Mouse (Mus musculus) limb, embryonic 12.5 days (tissue): ENCODE measurements around the gene Olfr1451. TPM values are rescaled to one million over a fixed set of nuclear protein-coding genes. Genes with fewer than 3 reads are reported as not detected.
"Not testable (repeated sequence)": the region's sequence is repeated elsewhere in the genome, so short reads cannot be mapped to it uniquely, and the experiment has no call there.

Source experiments
- ATAC-seq: fragments of 200-750 bp; cut with Nextera tagmentation; 2 replicates; pipeline ENCODE4 v1.8.0; 2017; ENCODE audit warnings: low read depth, moderate TSS enrichment; ENCODE audit not compliant: insufficient number of reproducible peaks, insufficient read depth, low FRiP score, low TSS enrichment
- H3K27ac ChIP-seq: fragments of 300-500 bp; sonication (generic); 2 replicates; pipeline ENCODE4 v1.5.1; 2016; ENCODE audit warnings: mild to moderate bottlenecking, moderate library complexity
- H3K27me3 ChIP-seq: fragments of 300-500 bp; sonication (generic); 2 replicates; pipeline ENCODE4 v1.6.1; 2016; ENCODE audit warnings: mild to moderate bottlenecking, moderate library complexity
- H3K36me3 ChIP-seq: fragments of 300-500 bp; sonication (generic); 2 replicates; pipeline ENCODE4 v1.6.1; 2016; ENCODE audit warnings: mild to moderate bottlenecking, moderate library complexity
- H3K4me1 ChIP-seq: fragments of 300-500 bp; sonication (generic); replicated peaks from 2 replicates; pipeline ENCODE4 v1.6.1; 2016
- H3K4me2 ChIP-seq: fragments of 300-500 bp; sonication (generic); 2 replicates; pipeline ENCODE4 v1.6.1; 2016; ENCODE audit warnings: mild to moderate bottlenecking, moderate library complexity
- H3K4me3 ChIP-seq: fragments of 300-500 bp; sonication (generic); replicated peaks from 2 replicates; pipeline ENCODE4 v1.5.1; 2016; ENCODE audit warnings: mild to moderate bottlenecking
- H3K9ac ChIP-seq: fragments of 300-500 bp; sonication (generic); replicated peaks from 2 replicates; pipeline ENCODE4 v1.6.1; 2016; ENCODE audit warnings: mild to moderate bottlenecking, moderate library complexity
- H3K9me3 ChIP-seq: fragments of 300-500 bp; sonication (generic); 2 replicates; pipeline ENCODE4 v1.6.1; 2016; ENCODE audit warnings: mild to moderate bottlenecking, moderate library complexity
- WGBS: fragments of 180-500 bp; shearing (Covaris S2); methylation state at CpG from one replicate; pipeline ENCODE4 v1.1.7; 2016; 5-methylcytosine and 5-hydroxymethylcytosine counted together
- polyA plus RNA-seq: library from polyadenylated mRNA; unstranded; fragments of >200 nt; fragmentation: Nextera tagmentation; extraction: Ambion mirVana; gene quantifications from 2 replicates; pipeline ENCODE4 v1.2.1, GENCODE M21; 2016

The Olfr1451 gene
- not detected in 2 replicates for polyA plus RNA-seq

DNA sequence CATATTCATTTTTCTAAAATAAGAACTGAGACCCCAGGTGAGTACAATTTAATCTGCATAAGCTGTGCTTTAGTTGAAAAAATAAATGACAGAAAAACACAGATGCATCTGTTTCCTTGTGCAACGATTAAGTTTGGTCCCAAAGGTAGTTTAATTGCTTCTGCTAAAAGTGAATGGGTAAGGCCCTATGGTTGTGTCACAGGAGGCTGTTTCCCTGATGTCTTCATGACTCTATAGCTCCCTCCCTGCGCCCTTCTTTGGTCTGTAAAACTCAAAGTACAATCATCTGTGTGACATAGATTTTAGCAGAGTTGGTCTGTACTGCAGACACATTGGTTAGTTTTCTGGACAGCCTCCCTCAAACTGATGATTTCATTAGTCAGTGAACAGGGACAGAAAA lies at the start of gene Olfr1451:
TSS of gene Olfr1451 (plus strand) at position 301 of the 400 bp plus-strand sequence.
- H3K36me3 ChIP-seq = no peaks in the 10 kb centered on the region
- no peak within 1 kb of the TSS for H3K27ac ChIP-seq
- H3K4me3 ChIP-seq = no peak within 1 kb of the TSS
- H3K27me3 ChIP-seq = no peaks in the 10 kb centered on the region
- ATAC-seq = no peak
- no peak within 1 kb of the TSS for H3K9ac ChIP-seq
- H3K4me2 ChIP-seq = no peak within 1 kb of the TSS
- WGBS = 71% methylated on average over 2 of the region's 2 CpGs
- H3K4me1 ChIP-seq = no peaks in the 10 kb centered on the region
- H3K9me3 ChIP-seq = peaks cover 16% of the 10 kb centered on the region

DNA sequence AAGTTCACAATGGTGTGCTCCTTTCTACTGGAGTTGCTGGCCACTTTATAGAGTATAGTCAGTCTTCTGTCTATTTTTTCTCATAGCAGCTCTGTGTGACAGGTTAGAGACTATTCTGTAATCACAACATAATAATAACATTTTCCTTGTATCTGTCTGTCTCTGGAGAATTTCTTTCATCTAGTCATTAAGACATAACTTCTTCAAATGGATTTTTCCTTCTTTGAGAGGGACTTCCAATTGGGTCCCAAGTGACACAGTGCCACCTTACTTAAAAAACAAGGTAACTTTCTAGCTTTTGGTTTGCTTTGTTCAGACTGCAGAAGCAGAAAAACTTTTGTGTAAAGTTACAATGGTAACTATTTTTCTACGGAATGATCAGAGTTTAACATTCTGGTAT lies 44.9 kb upstream of the Olfr1451 start, which contains the start of gene Olfr1450:
TSS of gene Olfr1450 (plus strand) at position 301 of the 400 bp plus-strand sequence.
- Histone ChIP-seq H3K4me2 (no peak within 1 kb of the TSS), H3K27me3 (no peaks in the 10 kb centered on the region), H3K36me3 (no peaks in the 10 kb centered on the region), H3K27ac (no peak within 1 kb of the TSS), H3K4me3 (no peak within 1 kb of the TSS), H3K9me3 (peaks cover 13% of the 10 kb centered on the region), H3K9ac (no peak within 1 kb of the TSS), H3K4me1 (no peaks in the 10 kb centered on the region)
- WGBS = 92% methylated on average over 1 of the region's 1 CpGs
- ATAC-seq = no peak

DNA sequence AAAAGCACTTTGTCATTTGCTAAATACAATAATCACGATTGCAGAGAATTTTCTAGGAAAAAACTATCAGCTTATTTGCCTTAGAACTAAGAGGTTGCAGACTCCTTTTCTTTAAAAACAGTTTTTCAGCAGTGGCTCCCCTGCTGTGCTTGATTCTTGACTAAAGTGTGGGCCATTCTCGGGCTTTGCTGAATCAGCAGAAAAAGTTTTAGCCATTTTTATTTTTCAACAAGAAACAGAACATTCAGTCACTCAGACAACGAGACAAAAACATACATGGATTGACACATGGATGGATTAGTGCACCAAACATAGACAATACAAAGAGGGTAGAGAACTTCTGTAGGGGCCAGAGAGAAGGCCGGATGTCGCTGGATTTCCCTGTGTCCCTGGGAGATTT lies 24.7 kb upstream of the Olfr1451 start:
- not testable (repeated sequence) for H3K4me2 ChIP-seq, H3K9ac ChIP-seq, H3K27me3 ChIP-seq, H3K4me1 ChIP-seq, H3K36me3 ChIP-seq, H3K4me3 ChIP-seq, H3K27ac ChIP-seq, ATAC-seq
- 86% methylated on average over 5 of the region's 5 CpGs for WGBS
- H3K9me3 ChIP-seq = peaks cover 18% of the 10 kb centered on the region

DNA sequence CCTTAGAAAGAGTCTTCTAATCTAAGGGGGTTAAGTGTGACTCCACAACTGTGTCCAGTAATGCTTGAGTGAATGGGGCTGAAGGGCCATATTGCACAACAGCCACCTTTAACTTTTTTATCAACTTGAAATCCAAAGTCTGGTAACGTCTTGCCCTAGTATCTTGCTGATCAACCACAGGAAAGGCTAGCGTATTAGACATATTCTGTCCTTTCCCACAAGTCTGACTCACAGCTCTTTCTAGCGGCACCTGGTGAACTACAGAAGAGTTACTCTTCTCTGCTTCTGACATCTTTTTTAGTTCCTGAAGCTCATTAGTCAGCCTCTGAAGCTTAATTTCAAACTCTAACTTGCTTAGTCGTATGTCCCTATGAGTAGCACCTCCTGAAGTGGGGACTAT lies 2.5 kb upstream of the Olfr1451 start:
- not testable (repeated sequence) for H3K4me1 ChIP-seq, H3K9ac ChIP-seq, ATAC-seq, H3K27me3 ChIP-seq, H3K4me2 ChIP-seq, H3K36me3 ChIP-seq, H3K27ac ChIP-seq, H3K4me3 ChIP-seq
- 88% methylated on average over 4 of the region's 4 CpGs for WGBS
- H3K9me3 ChIP-seq = peaks cover 15% of the 10 kb centered on the region

DNA sequence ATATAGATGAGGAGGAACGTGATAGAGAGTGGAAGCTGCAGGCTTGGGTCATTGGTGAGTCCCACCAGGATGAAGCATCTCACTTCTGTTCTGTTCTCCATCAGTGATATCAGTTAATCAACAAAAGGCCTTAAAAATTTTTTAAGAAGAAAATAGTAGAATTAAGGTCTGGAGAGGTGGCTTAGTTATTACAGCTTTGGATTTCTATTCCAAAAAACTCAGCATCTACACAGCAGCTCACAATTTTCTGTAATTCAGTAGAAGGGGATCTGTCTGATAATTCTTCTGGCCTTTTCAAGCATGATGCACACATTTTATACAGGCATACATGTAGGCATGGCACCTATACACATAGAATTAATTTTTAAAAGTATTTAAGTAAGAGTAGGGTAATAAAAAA lies 33.4 kb downstream of the Olfr1451 start, which contains the start of gene Olfr1453:
TSS of gene Olfr1453 (minus strand) at position 101 of the 400 bp plus-strand sequence.
- Histone ChIP-seq H3K4me1 (no peaks in the 10 kb centered on the region), H3K4me2 (no peak within 1 kb of the TSS), H3K4me3 (no peak within 1 kb of the TSS), H3K36me3 (no peaks in the 10 kb centered on the region), H3K9me3 (peaks cover 9% of the 10 kb centered on the region; the same call in 1 of the 2 replicates), H3K27me3 (no peaks in the 10 kb centered on the region), H3K27ac (no peak within 1 kb of the TSS), H3K9ac (no peak within 1 kb of the TSS)
- ATAC-seq = no peak
- WGBS = 58% methylated on average over 1 of the region's 1 CpGs

Other genes starting within 250 kb of the Olfr1451 start
- gene Cntf, start 229.4 kb upstream of the Olfr1451 start, polyA plus RNA-seq = 1.7 and 2.3 TPM in 2 replicates
- 16.5 and 17.1 TPM in 2 replicates for gene Zfp91, start 198.9 kb upstream of the Olfr1451 start, polyA plus RNA-seq
- gene Lpxn, start 198.8 kb upstream of the Olfr1451 start, polyA plus RNA-seq = 0.98 and 1.3 TPM in 2 replicates
- gene Gm5244, start 148.3 kb upstream of the Olfr1451 start, polyA plus RNA-seq = not detected in 2 replicates
- gene Olfr1444, start 137.7 kb upstream of the Olfr1451 start, polyA plus RNA-seq = not detected in 2 replicates
- gene Olfr1445, start 111.2 kb upstream of the Olfr1451 start, polyA plus RNA-seq = not detected in 2 replicates
- not detected in 2 replicates for gene Olfr1446, start 101.5 kb upstream of the Olfr1451 start, polyA plus RNA-seq
- gene Olfr1447, start 91.3 kb upstream of the Olfr1451 start, polyA plus RNA-seq = not detected in 2 replicates
- not detected in 2 replicates for gene Olfr1448, start 70.6 kb upstream of the Olfr1451 start, polyA plus RNA-seq
- gene Olfr1449, start 64.2 kb upstream of the Olfr1451 start, polyA plus RNA-seq = not detected in 2 replicates
- not detected in 2 replicates for gene Olfr1450, start 44.8 kb upstream of the Olfr1451 start, polyA plus RNA-seq
- not detected in 2 replicates for gene Olfr1453, start 33.3 kb downstream of the Olfr1451 start, polyA plus RNA-seq
- gene Olfr1454, start 65.6 kb downstream of the Olfr1451 start, polyA plus RNA-seq = not detected in 2 replicates
- gene Olfr1457, start 102.9 kb downstream of the Olfr1451 start, polyA plus RNA-seq = not detected in 2 replicates
- not detected in 2 replicates for gene Olfr1458, start 111.8 kb downstream of the Olfr1451 start, polyA plus RNA-seq
- not detected in 2 replicates for gene Olfr1459, start 154.5 kb downstream of the Olfr1451 start, polyA plus RNA-seq
- not detected in 2 replicates for gene Olfr1461, start 168.0 kb downstream of the Olfr1451 start, polyA plus RNA-seq
- not detected in 2 replicates for gene Olfr1462, start 190.7 kb downstream of the Olfr1451 start, polyA plus RNA-seq
- gene Olfr1463, start 236.3 kb downstream of the Olfr1451 start, polyA plus RNA-seq = not detected in 2 replicates